Mouse (Mus musculus): Measurements from ENCODE around the gene Med29.

- TF ChIP-seq CTCF (IDR thresholded peaks at IDR 0.05; ENCODE audit: control insufficient read depth, insufficient read depth, insufficient read length) (no peak), MYOG (IDR thresholded peaks at IDR 0.05; ENCODE audit: control insufficient read depth, extremely low read depth, insufficient read length) (no peak), USF1 (IDR thresholded peaks at IDR 0.05; ENCODE audit: low read depth) (no peak), MAX (IDR thresholded peaks at IDR 0.05) (no peak), CEBPB (IDR thresholded peaks at IDR 0.05; ENCODE audit: low read depth) (no peak), FOSL1 (IDR thresholded peaks at IDR 0.05; ENCODE audit: insufficient read depth, low read length, poor library complexity, severe bottlenecking) (no peak)
Measured at GRCm38 (mm10) chr7:28398696-28399340, 6.3 kb upstream of the Med29 start.

Measured in C2C12 (cell line).